Comparison of ENCODE assay signal across 8 mouse cellular contexts in the genomic region with DNA sequence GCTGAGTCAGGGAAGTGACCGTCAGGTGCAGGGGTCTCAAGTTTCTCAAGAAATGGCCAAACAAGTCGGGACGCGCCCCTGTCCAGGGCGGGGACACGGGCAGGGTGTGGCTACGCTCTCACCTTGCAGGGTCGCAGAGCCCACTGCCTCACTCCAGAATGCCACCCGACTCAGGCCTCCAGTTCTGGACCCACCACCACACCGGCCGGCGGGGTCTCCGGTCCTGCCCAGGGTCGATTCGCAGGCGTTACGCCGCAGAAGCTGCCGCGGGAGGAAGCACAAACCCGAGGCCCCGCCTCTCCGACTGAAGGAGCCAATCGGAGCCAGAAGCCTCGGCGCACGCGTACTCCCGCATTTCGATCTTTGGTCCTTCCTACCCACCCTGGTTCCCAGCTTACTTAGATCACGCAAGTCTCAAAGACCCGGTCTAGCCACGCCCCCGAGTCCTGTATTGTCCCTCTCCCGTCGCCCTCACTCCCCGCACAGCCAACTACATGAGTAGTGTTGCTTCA. TPM values are rescaled to one million over a fixed set of nuclear protein-coding genes. Genes with fewer than 3 reads are reported as not detected.
DNase-seq lines count a peak whose midpoint lies in the region; ATAC-seq and TF ChIP-seq lines count a peak whose summit lies in the region.

Frmd8 (minus strand) TSS at position 306 of the 512 bp plus-strand sequence.

- H3K4me2 ChIP-seq in heart, embryonic 15.5 days, result peak within 1 kb of the TSS; percentile 88
- peak within 1 kb of the TSS; percentile 88 for H3K4me2 ChIP-seq in liver, embryonic 14.5 days (ENCODE audit: low read depth)
- H3K4me2 ChIP-seq in neural tube, embryonic 11.5 days (ENCODE audit: low read depth), result peak within 1 kb of the TSS; percentile 66
- H3K4me2 ChIP-seq in stomach, postnatal 0 days (replicated peaks; ENCODE audit: low read depth), result peak within 1 kb of the TSS; percentile 93

- no peak for TF ChIP-seq CTCF in liver, embryonic 14.5 days (IDR thresholded peaks at IDR 0.05; ENCODE audit: low read depth)
- TF ChIP-seq CTCF in stomach, postnatal 0 days (IDR thresholded peaks at IDR 0.05; ENCODE audit: low read depth), result no peak; the same call in 1 of the 2 replicates

- ATAC-seq in heart, embryonic 15.5 days (replicated peaks; ENCODE audit: insufficient number of reproducible peaks, insufficient read depth, low FRiP score, low read depth), result peak; percentile 71
- ATAC-seq in liver, embryonic 14.5 days (ENCODE audit: insufficient read depth), result peak; percentile 80
- ATAC-seq in neural tube, embryonic 11.5 days (ENCODE audit: insufficient read depth, low FRiP score, low TSS enrichment), result peak; percentile 87
- ATAC-seq in stomach, postnatal 0 days (ENCODE audit: low FRiP score, low TSS enrichment), result peak; percentile 75

- no peaks in the 10 kb centered on the region for H3K27me3 ChIP-seq in forebrain, embryonic 10.5 days (ENCODE audit: poor library complexity, severe bottlenecking)
- H3K27me3 ChIP-seq in heart, embryonic 15.5 days, result no peaks in the 10 kb centered on the region
- no peaks in the 10 kb centered on the region for H3K27me3 ChIP-seq in liver, embryonic 14.5 days (ENCODE audit: control insufficient read depth, insufficient read depth, low read length)
- H3K27me3 ChIP-seq in neural tube, embryonic 11.5 days (ENCODE audit: control insufficient read depth, insufficient read depth, low read length), result no peaks in the 10 kb centered on the region
- H3K27me3 ChIP-seq in stomach, postnatal 0 days (ENCODE audit: control insufficient read depth, insufficient read depth, low read length), result no peaks in the 10 kb centered on the region

- H3K4me1 ChIP-seq in forebrain, embryonic 10.5 days, result peaks cover 67% of the 10 kb centered on the region
- H3K4me1 ChIP-seq in heart, embryonic 15.5 days (replicated peaks), result peaks cover 69% of the 10 kb centered on the region
- peaks cover 10 to 31% of the 10 kb centered on the region in 2 experiments for H3K4me1 ChIP-seq in liver, embryonic 14.5 days (replicated peaks; ENCODE audit: control insufficient read depth in 2 of 2, insufficient read depth in 2 of 2, low read length in 1 of 2)
- H3K4me1 ChIP-seq in neural tube, embryonic 11.5 days (ENCODE audit: control insufficient read depth, insufficient read depth, low read length), result peaks cover 20% of the 10 kb centered on the region
- H3K4me1 ChIP-seq in stomach, postnatal 0 days (replicated peaks; ENCODE audit: control insufficient read depth, insufficient read depth), result no peaks in the 10 kb centered on the region; the same call in 1 of the 2 replicates

- no peaks in the 10 kb centered on the region for H3K9me3 ChIP-seq in forebrain, embryonic 10.5 days
- no peaks in the 10 kb centered on the region for H3K9me3 ChIP-seq in heart, embryonic 15.5 days (replicated peaks)
- H3K9me3 ChIP-seq in liver, embryonic 14.5 days (ENCODE audit: control insufficient read depth, low read length), result no peaks in the 10 kb centered on the region
- no peaks in the 10 kb centered on the region for H3K9me3 ChIP-seq in neural tube, embryonic 11.5 days (ENCODE audit: control insufficient read depth, low read length)
- H3K9me3 ChIP-seq in stomach, postnatal 0 days (ENCODE audit: control insufficient read depth, low read length), result no peaks in the 10 kb centered on the region

- peak within 1 kb of the TSS; percentile 91 for H3K27ac ChIP-seq in forebrain, embryonic 10.5 days
- peak within 1 kb of the TSS; percentile 68 for H3K27ac ChIP-seq in heart, embryonic 15.5 days
- peak within 1 kb of the TSS; percentile 24 for H3K27ac ChIP-seq in liver, embryonic 14.5 days
- peak within 1 kb of the TSS; percentile 34; the same call in 1 of the 2 replicates for H3K27ac ChIP-seq in neural tube, embryonic 11.5 days (ENCODE audit: low read depth, low read length)
- H3K27ac ChIP-seq in stomach, postnatal 0 days (replicated peaks), result peak within 1 kb of the TSS; percentile 73

- no peak for TF ChIP-seq EP300 in liver, embryonic 14.5 days (IDR thresholded peaks at IDR 0.05; ENCODE audit: low read depth)
- TF ChIP-seq EP300 in stomach, postnatal 0 days (optimal IDR thresholded peaks at IDR 0.05), result no peak

- peak within 1 kb of the TSS; percentile 85 for H3K4me3 ChIP-seq in forebrain, embryonic 10.5 days
- peak within 1 kb of the TSS; percentile 84 for H3K4me3 ChIP-seq in heart, embryonic 15.5 days
- H3K4me3 ChIP-seq in liver, embryonic 14.5 days (ENCODE audit: insufficient read depth in 1 of 2, low read depth in 2 of 2, low read length in 2 of 2), result peak within 1 kb of the TSS; percentile 69 to 89
- H3K4me3 ChIP-seq in neural tube, embryonic 11.5 days (ENCODE audit: low read depth, low read length), result peak within 1 kb of the TSS; percentile 80
- peak within 1 kb of the TSS; percentile 76 for H3K4me3 ChIP-seq in stomach, postnatal 0 days (ENCODE audit: low read depth, low read length)

- peaks cover 24% of the 10 kb centered on the region for H3K36me3 ChIP-seq in forebrain, embryonic 10.5 days (replicated peaks)
- H3K36me3 ChIP-seq in heart, embryonic 15.5 days, result no peaks in the 10 kb centered on the region
- no peaks in the 10 kb centered on the region for H3K36me3 ChIP-seq in liver, embryonic 14.5 days (replicated peaks; ENCODE audit: control insufficient read depth, insufficient read depth, low read depth)
- H3K36me3 ChIP-seq in neural tube, embryonic 11.5 days (ENCODE audit: control insufficient read depth, insufficient read depth, low read length), result no peaks in the 10 kb centered on the region; the same call in 1 of the 2 replicates
- no peaks in the 10 kb centered on the region; the same call in 1 of the 2 replicates for H3K36me3 ChIP-seq in stomach, postnatal 0 days (ENCODE audit: control insufficient read depth, insufficient read depth, low read length)

- WGBS in forebrain, embryonic 10.5 days, result under 1% methylated on average over 37 of the region's 37 CpGs
- under 1% methylated on average over 37 of the region's 37 CpGs for WGBS in heart, embryonic 15.5 days
- under 1% methylated on average over 37 of the region's 37 CpGs for WGBS in liver, embryonic 14.5 days (ENCODE audit: insufficient replicate concordance)
- under 1% methylated on average over 37 of the region's 37 CpGs for WGBS in neural tube, embryonic 11.5 days
- WGBS in stomach, postnatal 0 days, result under 1% methylated on average over 26 of the region's 37 CpGs

- peak within 1 kb of the TSS; percentile 89 for H3K9ac ChIP-seq in heart, embryonic 15.5 days
- H3K9ac ChIP-seq in liver, embryonic 14.5 days (replicated peaks), result peak within 1 kb of the TSS; percentile 70
- H3K9ac ChIP-seq in neural tube, embryonic 11.5 days (ENCODE audit: low read length), result peak within 1 kb of the TSS; percentile 78
- H3K9ac ChIP-seq in stomach, postnatal 0 days (ENCODE audit: low read length), result peak within 1 kb of the TSS; percentile 84

- peak; percentile 82 to 90 for DNase-seq in CD8-positive naive resting alpha-beta T cell, adult 2 months (ENCODE audit: low read depth in 2 of 2, low spot score in 2 of 2)
- peak; percentile 93 for DNase-seq in c-Kit-positive CD71-negative TER-119-negative erythroid progenitor cells, embryonic 14.5 days (ENCODE audit: low read depth)
- peak; percentile 93 for DNase-seq in forebrain, embryonic 10.5 days (ENCODE audit: extremely low spot score, low spot score)
- peak; percentile 97 to 98 for DNase-seq in kidney, postnatal 25 days
- DNase-seq in liver, embryonic 14.5 days (ENCODE audit: low read depth in 3 of 3, low spot score in 3 of 3), result peak; percentile 83 to 84 (median 83)
- DNase-seq in neural tube, embryonic 11.5 days (ENCODE audit: low spot score), result peak; percentile 93
- peak; percentile 93 for DNase-seq in stomach, postnatal 0 days (ENCODE audit: low spot score)

RNA-seq across cellular contexts. Expression of gene Frmd8, which starts in this region (rescaled TPM):
- polyA plus RNA-seq in forebrain, embryonic 10.5 days (2016; fragmentation: Nextera tagmentation; extraction: Ambion mirVana), result 36.9 and 40.6 TPM in 2 replicates
- 25.1 and 35.1 TPM in 2 replicates for polyA plus RNA-seq in heart, embryonic 15.5 days (2015; fragmentation: Nextera tagmentation; extraction: Ambion mirVana)
- polyA plus RNA-seq in liver, embryonic 14.5 days (2012; rRNA removed), result 5.9 and 6.7 TPM in 2 replicates
- polyA plus RNA-seq in liver, embryonic 14.5 days (2014; fragmentation: Nextera tagmentation; extraction: Ambion mirVana), result 6.6 and 8.4 TPM in 2 replicates
- 19.9 and 20.7 TPM in 2 replicates for polyA plus RNA-seq in neural tube, embryonic 11.5 days (2014; fragmentation: Nextera tagmentation; extraction: Ambion mirVana)
- polyA plus RNA-seq in stomach, postnatal 0 days (2015; fragmentation: Nextera tagmentation; extraction: Ambion mirVana), result 13.8 and 18.8 TPM in 2 replicates

Comparison
In these comparisons a context has a peak if more than half of its experiments do, and no peak if none do; other contexts are left out.
1. Peak in every context shown above with its lines: DNase-seq, ATAC-seq, H3K4me3 ChIP-seq and H3K27ac ChIP-seq.
2. H3K27ac ChIP-seq: peak in every context shown above with its lines; median percentile 91 in forebrain, embryonic 10.5 days; 73 in stomach, postnatal 0 days; 68 in heart, embryonic 15.5 days; 34 in neural tube, embryonic 11.5 days; 24 in liver, embryonic 14.5 days.